Mouse (Mus musculus): ENCODE measurements at regions not wholly inside any gene's neighbourhood (a gene's known extent, or its start where the extent isn't known, plus 50 kb on each side); places are given as distances from the start of the nearest gene placed in this dataset.

DNA sequence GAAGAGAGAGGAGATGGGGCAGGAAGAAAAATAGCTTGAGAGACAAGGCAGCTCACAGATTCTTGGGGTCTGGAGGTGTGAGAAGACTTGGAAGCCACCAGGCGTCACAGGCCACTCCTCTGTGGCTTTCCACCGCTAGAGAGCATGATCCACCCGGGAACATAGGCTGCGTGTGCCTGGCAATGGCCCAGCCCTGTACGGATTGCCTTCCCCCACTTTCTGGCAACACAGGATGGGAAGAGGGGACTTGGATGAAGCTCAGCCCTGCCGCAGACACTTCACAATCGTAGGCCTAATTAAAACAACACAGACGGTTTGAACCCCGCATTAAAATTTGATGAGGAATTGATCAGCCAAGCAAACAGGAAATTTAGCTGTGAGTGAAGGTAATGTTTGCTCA lies 209.8 kb downstream of the Dhx35 start:
- TF ChIP-seq CTCF (IDR thresholded peaks at IDR 0.05; ENCODE audit: low read depth, low read length) (no peak), POLR2A (IDR thresholded peaks at IDR 0.05; ENCODE audit: extremely low read depth, insufficient read depth, low read length) (no peak)
